Mouse (Mus musculus): ENCODE measurements at regions not wholly inside any gene's neighbourhood (a gene's known extent, or its start where the extent isn't known, plus 50 kb on each side); places are given as distances from the start of the nearest gene placed in this dataset.
"Not testable (repeated sequence)": the region's sequence is repeated elsewhere in the genome, so short reads cannot be mapped to it uniquely, and the experiment has no call there.

GRCm38 (mm10) chr3:6812346-6812745 is 192.1 kb upstream of the 1700008P02Rik start:
- DNase-seq (ENCODE audit: low read depth, low spot score) = no peak
- Histone ChIP-seq H3K9ac (ENCODE audit: control insufficient read depth, low read depth, low read length, poor library complexity, severe bottlenecking) (no peak overlapping the region), H3K4me3 (ENCODE audit: control insufficient read depth in 1 of 2, insufficient read depth in 1 of 2, low read depth in 2 of 2, low read length in 2 of 2) (no peak overlapping the region), H3K36me3 (ENCODE audit: control insufficient read depth in 1 of 2, insufficient read depth in 2 of 2, low read length in 2 of 2) (no peaks in the 10 kb centered on the region), H3K9me3 (replicated peaks; ENCODE audit: insufficient read depth, low read length) (no peaks in the 10 kb centered on the region), H3K27me3 (ENCODE audit: control insufficient read depth in 1 of 2, insufficient read depth in 2 of 2, low read length in 2 of 2) (no peaks in the 10 kb centered on the region), H3K27ac (ENCODE audit: control insufficient read depth, low read depth, low read length) (no peak overlapping the region), H3K4me1 (ENCODE audit: control insufficient read depth in 1 of 2, insufficient read depth in 2 of 2, low read length in 2 of 2) (no peaks in the 10 kb centered on the region), H3K79me2 (ENCODE audit: control insufficient read depth, insufficient read depth, low read length, poor library complexity) (no peaks in the 10 kb centered on the region)
- TF ChIP-seq MYC (IDR thresholded peaks at IDR 0.05; ENCODE audit: low read depth, low read length) = no peak
- no peak for TF ChIP-seq HCFC1 (IDR thresholded peaks at IDR 0.05; ENCODE audit: low read depth, low read length)
- no peak for TF ChIP-seq TBP (IDR thresholded peaks at IDR 0.05; ENCODE audit: low read depth, low read length)
- TF ChIP-seq SMC3 (IDR thresholded peaks at IDR 0.05; ENCODE audit: low read depth, low read length) = no peak
- TF ChIP-seq ZC3H11A (IDR thresholded peaks at IDR 0.05; ENCODE audit: low read depth, low read length) = no peak
- no peak for TF ChIP-seq MXI1 (IDR thresholded peaks at IDR 0.05; ENCODE audit: low read depth, low read length)

GRCm38 (mm10) chr3:6809381-6809950 is 189.2 kb upstream of the 1700008P02Rik start:
- DNase-seq (ENCODE audit: low read depth, low spot score) = no peak
- Histone ChIP-seq H3K27ac (ENCODE audit: control insufficient read depth, low read depth, low read length) (no peak overlapping the region), H3K36me3 (ENCODE audit: control insufficient read depth in 1 of 2, insufficient read depth in 2 of 2, low read length in 2 of 2) (no peaks in the 10 kb centered on the region), H3K4me3 (ENCODE audit: control insufficient read depth in 1 of 2, insufficient read depth in 1 of 2, low read depth in 2 of 2, low read length in 2 of 2) (no peak overlapping the region), H3K9ac (ENCODE audit: control insufficient read depth, low read depth, low read length, poor library complexity, severe bottlenecking) (no peak overlapping the region), H3K4me1 (ENCODE audit: control insufficient read depth in 1 of 2, insufficient read depth in 2 of 2, low read length in 2 of 2) (no peaks in the 10 kb centered on the region), H3K9me3 (replicated peaks; ENCODE audit: insufficient read depth, low read length) (no peaks in the 10 kb centered on the region), H3K27me3 (ENCODE audit: control insufficient read depth in 1 of 2, insufficient read depth in 2 of 2, low read length in 2 of 2) (no peaks in the 10 kb centered on the region), H3K79me2 (ENCODE audit: control insufficient read depth, insufficient read depth, low read length, poor library complexity) (no peaks in the 10 kb centered on the region)
- TF ChIP-seq SMC3 (IDR thresholded peaks at IDR 0.05; ENCODE audit: low read depth, low read length) = peak; percentile 12; the same call in 1 of the 2 replicates
- TF ChIP-seq CTCF (IDR thresholded peaks at IDR 0.05 in 2 of 3, conservative IDR thresholded peaks at IDR 0.05 in 1 of 3; ENCODE audit: control insufficient read depth in 1 of 3, insufficient read depth in 1 of 3, low read depth in 2 of 3, low read length in 3 of 3, poor library complexity in 1 of 3, severe bottlenecking in 1 of 3) = peak in 1 of 3 experiments; percentile 14; a peak in 1 of 6 replicates
- no peak for TF ChIP-seq CHD1 (IDR thresholded peaks at IDR 0.05; ENCODE audit: low read depth, low read length)
- peak; percentile 35 for TF ChIP-seq RAD21 (IDR thresholded peaks at IDR 0.05; ENCODE audit: low read depth, low read length)
- TF ChIP-seq POLR2AphosphoS5 (IDR thresholded peaks at IDR 0.05; ENCODE audit: borderline replicate concordance, low read depth, low read length) = no peak
- TF ChIP-seq ETS1 (IDR thresholded peaks at IDR 0.05; ENCODE audit: low read depth, low read length) = no peak

GRCm38 (mm10) chr3:6800092-6800716 is 180.0 kb upstream of the 1700008P02Rik start:
- not testable (repeated sequence) for H3K79me2 ChIP-seq (ENCODE audit: control insufficient read depth, insufficient read depth, low read length, poor library complexity); H3K27me3 ChIP-seq (ENCODE audit: control insufficient read depth in 1 of 2, insufficient read depth in 2 of 2, low read length in 2 of 2); H3K4me1 ChIP-seq (ENCODE audit: control insufficient read depth in 1 of 2, insufficient read depth in 2 of 2, low read length in 2 of 2); H3K9me3 ChIP-seq (replicated peaks; ENCODE audit: insufficient read depth, low read length)
- H3K4me3 ChIP-seq (ENCODE audit: control insufficient read depth in 1 of 2, insufficient read depth in 1 of 2, low read depth in 2 of 2, low read length in 2 of 2) = peak overlapping the region; percentile 69 to 75
- TF ChIP-seq POLR2AphosphoS2 (IDR thresholded peaks at IDR 0.05; ENCODE audit: low read length) (0 out of 2 replicates have a peak, but pooled peaks have one; percentile 35), NELFE (IDR thresholded peaks at IDR 0.05; ENCODE audit: low read depth, low read length) (peak; percentile 51), HCFC1 (IDR thresholded peaks at IDR 0.05; ENCODE audit: low read depth, low read length) (0 out of 2 replicates have a peak, but pooled peaks have one; percentile 28), SIN3A (IDR thresholded peaks at IDR 0.05; ENCODE audit: low read length) (peak; percentile 44), NRF1 (IDR thresholded peaks at IDR 0.05; ENCODE audit: insufficient read depth, low read depth, low read length, poor library complexity, severe bottlenecking) (peak; percentile 29; the same call in 1 of the 2 replicates), POLR2A (IDR thresholded peaks at IDR 0.05; ENCODE audit: control insufficient read depth in 1 of 2, insufficient read depth in 1 of 2, low read depth in 1 of 2, low read length in 2 of 2, poor library complexity in 1 of 2) (peak; percentile 23 to 57; a peak in 2 of 4 replicates), TBP (IDR thresholded peaks at IDR 0.05; ENCODE audit: low read depth, low read length) (peak; percentile 81), EP300 (IDR thresholded peaks at IDR 0.05; ENCODE audit: low read depth in 1 of 2, low read length in 2 of 2) (0 out of 4 replicates have a peak, but pooled peaks of 1 of the 2 experiments have one; percentile 12)
- H3K27ac ChIP-seq (ENCODE audit: control insufficient read depth, low read depth, low read length) = peak overlapping the region; percentile 75
- DNase-seq (ENCODE audit: low read depth, low spot score) = peak; percentile 41
- H3K9ac ChIP-seq (ENCODE audit: control insufficient read depth, low read depth, low read length, poor library complexity, severe bottlenecking) = peak overlapping the region; percentile 74
- peaks cover 8 to 13% of the 10 kb centered on the region in 2 experiments for H3K36me3 ChIP-seq (ENCODE audit: control insufficient read depth in 1 of 2, insufficient read depth in 2 of 2, low read length in 2 of 2)

Measured in MEL (cell line).